Mouse (Mus musculus) midbrain, embryonic 11.5 days (tissue): ENCODE results near the gene 4933428G20Rik. TPM values are rescaled to one million over a fixed set of nuclear protein-coding genes. Genes with fewer than 3 reads are reported as not detected.

Experiments
- ATAC-seq: fragments of 200-750 bp; cut with Nextera tagmentation; 2 replicates; pipeline ENCODE4 v1.8.0; 2017; ENCODE audit warnings: moderate TSS enrichment, moderate library complexity; ENCODE audit not compliant: low FRiP score
- DNase-seq: peaks from one replicate; pipeline ENCODE4 v3.0.0; 2015; ENCODE audit warnings: low spot score; ENCODE audit errors: missing footprints
- H3K27ac ChIP-seq: fragments of 300-500 bp; sonication (generic); 2 replicates; pipeline ENCODE4 v1.5.1; 2014; ENCODE audit warnings: low read depth, low read length
- H3K27me3 ChIP-seq: fragments of 300-500 bp; sonication (generic); 2 replicates; pipeline ENCODE4 v1.6.1; 2014; ENCODE audit warnings: mild to moderate bottlenecking, low read length, moderate library complexity, mixed read lengths; ENCODE audit not compliant: control insufficient read depth, insufficient read depth
- H3K36me3 ChIP-seq: fragments of 300-500 bp; sonication (generic); 2 replicates; pipeline ENCODE4 v1.6.1; 2014; ENCODE audit warnings: mild to moderate bottlenecking, low read length, moderate library complexity, mixed read lengths; ENCODE audit not compliant: control insufficient read depth, insufficient read depth
- H3K4me1 ChIP-seq: fragments of 300-500 bp; sonication (generic); 2 replicates; pipeline ENCODE4 v1.6.1; 2014; ENCODE audit warnings: low read length; ENCODE audit not compliant: control insufficient read depth, insufficient read depth
- H3K4me2 ChIP-seq: fragments of 300-500 bp; sonication (generic); 2 replicates; pipeline ENCODE4 v1.6.1; 2014; ENCODE audit warnings: mild to moderate bottlenecking, moderate library complexity
- H3K4me3 ChIP-seq: fragments of 300-500 bp; sonication (generic); 2 replicates; pipeline ENCODE4 v1.5.1; 2014; ENCODE audit warnings: low read depth, low read length
- H3K9ac ChIP-seq: fragments of 300-500 bp; sonication (generic); 2 replicates; pipeline ENCODE4 v1.6.1; 2014; ENCODE audit warnings: low read length
- H3K9me3 ChIP-seq: fragments of 300-500 bp; sonication (generic); 2 replicates; pipeline ENCODE4 v1.6.1; 2016; ENCODE audit warnings: low read length; ENCODE audit not compliant: control insufficient read depth
- WGBS: fragments of 180-500 bp; shearing (Covaris S2); extraction: QIAGEN DNeasy Blood & Tissue Kit; methylation state at CpG from one replicate; pipeline ENCODE4 v1.1.7; 2014; 5-methylcytosine and 5-hydroxymethylcytosine counted together
- polyA plus RNA-seq: library from polyadenylated mRNA; unstranded; fragments of >200 nt; fragmentation: Nextera tagmentation; extraction: Ambion mirVana; gene quantifications from 2 replicates; pipeline ENCODE4 v1.2.1, GENCODE M21; 2014

Gene 4933428G20Rik
- polyA plus RNA-seq, 1 experiment from 2014 or later, result not detected

DNA sequence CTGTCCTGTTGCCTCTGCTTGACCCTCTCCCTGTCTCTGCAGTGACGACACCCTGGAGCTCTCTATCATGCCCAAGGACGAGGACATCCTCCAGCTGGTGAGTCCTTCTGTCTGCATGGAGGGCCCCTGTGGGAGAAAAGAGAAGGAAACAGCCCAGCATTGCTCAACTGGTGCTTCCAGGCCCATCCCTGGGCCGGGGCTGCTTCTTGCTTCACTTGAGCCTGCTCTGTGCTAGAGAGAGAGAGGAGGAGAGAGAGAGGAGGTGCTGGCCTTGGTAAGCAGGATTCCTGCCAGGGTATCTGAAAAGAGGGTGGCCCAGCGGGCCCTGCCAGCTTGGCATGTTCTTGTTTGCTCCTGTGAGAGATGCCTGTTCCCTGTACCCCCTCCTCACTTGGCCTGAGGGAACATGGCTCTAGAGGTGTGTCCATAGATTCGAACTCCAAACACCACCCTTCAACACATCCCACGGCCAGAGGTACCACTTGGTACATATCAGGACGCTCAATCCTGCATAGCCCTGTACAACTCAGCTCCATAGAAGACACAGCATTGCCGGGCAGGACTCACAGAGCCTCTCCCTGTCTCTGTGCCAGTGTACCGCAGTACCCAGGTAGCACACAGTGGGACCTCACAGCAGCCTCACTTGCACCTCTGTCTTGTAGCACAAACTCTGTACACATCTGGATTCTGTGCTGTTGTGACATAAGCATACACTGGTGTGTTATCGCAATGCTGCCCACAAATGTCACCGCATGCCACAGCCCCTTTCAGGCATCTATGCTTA, 51.3 kb downstream of the 4933428G20Rik start:
- H3K4me2 ChIP-seq, result no peak overlapping the region
- H3K4me3 ChIP-seq, result no peak overlapping the region
- no peaks in the 10 kb centered on the region for H3K9me3 ChIP-seq
- H3K9ac ChIP-seq, result no peak overlapping the region
- 87% methylated on average over 11 of the region's 11 CpGs for WGBS
- H3K4me1 ChIP-seq, result peaks cover 14% of the 10 kb centered on the region
- ATAC-seq (no peak), DNase-seq (no peak)
- H3K27me3 ChIP-seq, result no peaks in the 10 kb centered on the region
- H3K27ac ChIP-seq, result no peak overlapping the region
- H3K36me3 ChIP-seq, result no peaks in the 10 kb centered on the region

DNA sequence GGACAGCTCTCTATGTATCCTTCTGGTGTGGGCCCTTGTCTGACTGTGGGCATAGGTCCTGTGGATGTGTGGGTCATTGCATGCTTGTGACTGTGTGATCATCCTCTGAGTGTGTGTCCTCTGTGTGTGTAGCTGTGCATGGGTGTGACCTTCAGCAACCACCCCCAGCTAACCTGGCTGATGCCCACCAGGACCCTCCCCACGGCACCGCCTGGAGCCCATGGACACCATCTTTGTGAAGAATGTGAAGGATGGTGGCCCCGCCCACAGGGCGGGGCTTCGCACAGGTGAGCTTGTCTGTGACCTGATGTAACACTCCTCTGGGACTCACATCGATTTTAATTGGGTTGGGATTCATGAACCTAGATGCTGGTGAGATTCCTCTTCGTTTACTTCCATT, 52.2 kb downstream of the 4933428G20Rik start:
- DNase-seq (no peak), ATAC-seq (no peak)
- 74% methylated on average over 7 of the region's 7 CpGs for WGBS
- Histone ChIP-seq H3K4me2 (no peak overlapping the region), H3K36me3 (no peaks in the 10 kb centered on the region), H3K4me1 (peaks cover 14% of the 10 kb centered on the region), H3K27me3 (no peaks in the 10 kb centered on the region), H3K4me3 (no peak overlapping the region), H3K9me3 (no peaks in the 10 kb centered on the region), H3K27ac (no peak overlapping the region), H3K9ac (no peak overlapping the region)

DNA sequence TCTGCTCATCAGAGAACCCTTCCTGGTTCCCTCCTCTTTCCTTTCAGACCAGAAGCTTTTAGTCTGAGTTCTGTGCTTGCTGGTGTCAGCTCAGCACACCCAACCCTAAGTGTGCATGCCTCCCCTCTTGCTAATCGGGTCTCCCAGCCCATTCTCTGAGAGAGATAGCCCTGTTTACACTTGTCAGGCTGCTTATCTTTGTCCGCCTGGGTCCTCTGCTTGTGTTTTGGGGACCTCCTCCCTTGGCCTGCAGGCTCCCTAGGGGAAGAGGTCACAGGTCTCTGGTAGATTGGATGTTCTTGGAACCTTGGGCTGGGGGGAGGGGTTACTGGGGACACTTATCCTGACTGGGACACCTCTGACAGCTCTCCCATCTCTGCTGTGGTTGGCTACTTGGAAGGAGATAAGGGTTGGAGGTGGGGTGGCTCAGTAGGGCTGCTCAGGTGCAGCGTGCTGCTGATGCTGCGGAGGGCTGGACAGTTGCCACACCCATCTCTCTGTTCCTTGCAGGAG, 54.1 kb downstream of the 4933428G20Rik start:
- DNase-seq (no peak), ATAC-seq (no peak)
- Histone ChIP-seq H3K4me2 (no peak overlapping the region), H3K36me3 (no peaks in the 10 kb centered on the region), H3K9ac (no peak overlapping the region), H3K27ac (no peak overlapping the region), H3K9me3 (no peaks in the 10 kb centered on the region), H3K4me3 (no peak overlapping the region), H3K27me3 (peaks cover 6% of the 10 kb centered on the region; the same call in 1 of the 2 replicates), H3K4me1 (peaks cover 23% of the 10 kb centered on the region)
- 54% methylated on average over 4 of the region's 4 CpGs for WGBS

- ATAC-seq, result no peak
- Histone ChIP-seq H3K27ac (no peak overlapping the region), H3K4me1 (peaks cover 20% of the 10 kb centered on the region), H3K4me2 (no peak overlapping the region), H3K4me3 (no peak overlapping the region), H3K36me3 (no peaks in the 10 kb centered on the region), H3K9ac (no peak overlapping the region), H3K27me3 (peaks cover 11% of the 10 kb centered on the region), H3K9me3 (no peaks in the 10 kb centered on the region)
- 74% methylated on average over 6 of the region's 6 CpGs for WGBS
- DNase-seq, result no peak
Measured at GRCm38 (mm10) chr11:97445596-97445995, 54.5 kb downstream of the 4933428G20Rik start.

GRCm38 (mm10) chr11:97442891-97443675, 57.1 kb downstream of the 4933428G20Rik start:
- 88% methylated on average over 11 of the region's 11 CpGs for WGBS
- no peak for DNase-seq
- Histone ChIP-seq H3K27ac (no peak overlapping the region), H3K4me1 (peaks cover 17% of the 10 kb centered on the region), H3K36me3 (no peaks in the 10 kb centered on the region), H3K9ac (no peak overlapping the region), H3K4me3 (no peak overlapping the region), H3K9me3 (no peaks in the 10 kb centered on the region), H3K4me2 (no peak overlapping the region), H3K27me3 (peaks cover 32% of the 10 kb centered on the region)
- ATAC-seq, result no peak

GRCm38 (mm10) chr11:97441658-97442125, 58.4 kb downstream of the 4933428G20Rik start:
- Histone ChIP-seq H3K9me3 (no peaks in the 10 kb centered on the region), H3K27me3 (peaks cover 32% of the 10 kb centered on the region), H3K4me3 (no peak overlapping the region), H3K27ac (no peak overlapping the region), H3K4me2 (peak overlapping the region; percentile 14; the same call in 1 of the 2 replicates), H3K36me3 (no peaks in the 10 kb centered on the region), H3K9ac (no peak overlapping the region), H3K4me1 (peaks cover 24% of the 10 kb centered on the region)
- WGBS, result 9% methylated on average over 3 of the region's 3 CpGs
- peak; percentile 84 for DNase-seq
- ATAC-seq, result peak; percentile 23; the same call in 1 of the 2 replicates

DNA sequence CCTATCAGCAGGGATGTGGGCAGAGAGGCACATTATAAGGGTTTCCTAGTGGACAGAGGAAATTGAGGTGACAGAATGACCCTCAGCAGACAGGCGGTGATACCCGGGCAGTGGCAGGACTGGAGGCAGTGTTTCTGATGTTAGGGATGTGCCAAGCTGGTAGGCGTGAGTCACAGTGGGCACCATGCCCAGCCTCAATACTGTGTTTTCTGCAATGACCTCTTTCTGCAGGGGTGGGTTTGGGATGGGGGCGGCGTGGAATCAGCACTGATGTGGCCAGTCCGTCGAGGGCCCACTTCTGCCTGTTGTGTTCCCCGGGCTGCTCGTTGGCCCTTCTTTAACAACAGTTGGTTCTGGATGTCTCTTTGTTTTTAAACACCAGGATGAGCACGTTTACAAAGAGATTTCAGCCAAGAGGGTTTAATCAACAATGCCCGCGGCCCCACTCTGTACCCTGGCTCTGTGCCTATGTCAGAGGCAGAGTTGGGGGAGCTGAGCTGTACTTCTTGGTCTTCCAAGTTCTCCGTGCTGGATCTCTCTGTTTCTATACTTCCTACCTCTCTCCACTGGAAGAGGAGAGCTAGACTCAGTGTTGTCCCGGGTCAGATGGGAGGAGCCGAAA, 59.0 kb downstream of the 4933428G20Rik start:
- DNase-seq, result no peak
- H3K9me3 ChIP-seq, result no peaks in the 10 kb centered on the region
- H3K4me2 ChIP-seq, result peak overlapping the region; percentile 45; the same call in 1 of the 2 replicates
- no peak overlapping the region for H3K27ac ChIP-seq
- no peak overlapping the region for H3K9ac ChIP-seq
- no peaks in the 10 kb centered on the region for H3K36me3 ChIP-seq
- peaks cover 32% of the 10 kb centered on the region for H3K27me3 ChIP-seq
- H3K4me1 ChIP-seq, result peaks cover 24% of the 10 kb centered on the region
- 66% methylated on average over 15 of the region's 15 CpGs for WGBS
- no peak for ATAC-seq
- peak overlapping the region; percentile 38; the same call in 1 of the 2 replicates for H3K4me3 ChIP-seq
